Mouse (Mus musculus) liver, embryonic 14.5 days (tissue): ENCODE data around the gene Tmem117. TPM values are rescaled to one million over a fixed set of nuclear protein-coding genes. Genes with fewer than 3 reads are reported as not detected.

Experiments used
- ATAC-seq: fragments of 200-750 bp; cut with Nextera tagmentation; 2 replicates; pipeline ENCODE4 v1.8.0; 2017; ENCODE audit warnings: moderate number of reproducible peaks, mild to moderate bottlenecking, moderate library complexity; ENCODE audit not compliant: insufficient read depth
- DNase-seq, 3 experiments: peaks; one replicate each; pipeline ENCODE4 v3.0.0-alpha.2; 2012 to 2013; ENCODE audit warnings: low read depth in 3 of 3, low spot score in 3 of 3
- H3K27ac ChIP-seq: fragments of 300-500 bp; sonication (generic); 2 replicates; pipeline ENCODE4 v1.5.1; 2014; ENCODE audit warnings: moderate library complexity, mild to moderate bottlenecking, control low read depth, inconsistent platforms
- H3K27me3 ChIP-seq: fragments of 300-500 bp; sonication (generic); 2 replicates; pipeline ENCODE4 v1.6.1; 2014; ENCODE audit warnings: mild to moderate bottlenecking, low read length, moderate library complexity; ENCODE audit not compliant: control insufficient read depth, insufficient read depth
- H3K36me3 ChIP-seq: fragments of 300-500 bp; sonication (generic); replicated peaks from 2 replicates; pipeline ENCODE4 v1.6.1; 2014; ENCODE audit warnings: low read depth; ENCODE audit not compliant: control insufficient read depth, insufficient read depth
- H3K4me1 ChIP-seq, 2 experiments: fragments of 200-500 bp in 1 of 2; fragments of 300-500 bp in 1 of 2; sonication (generic) in 1 of 2; replicated peaks; 2 replicates each; pipeline ENCODE4 v1.6.1; 2012 to 2014; ENCODE audit warnings: antibody characterized with exemption in 1 of 2, inconsistent platforms in 1 of 2, low read length in 1 of 2; ENCODE audit not compliant: control insufficient read depth in 2 of 2, insufficient read depth in 2 of 2
- H3K4me2 ChIP-seq: fragments of 300-500 bp; sonication (generic); 2 replicates; pipeline ENCODE4 v1.6.1; 2014; ENCODE audit warnings: low read depth, mild to moderate bottlenecking, control low read depth, moderate library complexity
- H3K4me3 ChIP-seq, 2 experiments: fragments of 200-500 bp in 1 of 2; fragments of 300-500 bp in 1 of 2; sonication (generic) in 1 of 2; 2 replicates each; pipeline ENCODE4 v1.5.1; 2012 to 2014; ENCODE audit warnings: low read depth in 2 of 2, low read length in 2 of 2, mild to moderate bottlenecking in 2 of 2, control low read depth in 1 of 2, inconsistent platforms in 1 of 2, moderate library complexity in 1 of 2; ENCODE audit not compliant: insufficient read depth in 1 of 2
- H3K9ac ChIP-seq: fragments of 300-500 bp; sonication (generic); replicated peaks from 2 replicates; pipeline ENCODE4 v1.6.1; 2014; ENCODE audit warnings: mild to moderate bottlenecking, control low read depth, moderate library complexity
- H3K9me3 ChIP-seq: fragments of 300-500 bp; sonication (generic); 2 replicates; pipeline ENCODE4 v1.6.1; 2016; ENCODE audit warnings: low read length, mixed read lengths; ENCODE audit not compliant: control insufficient read depth
- CTCF ChIP-seq: IDR thresholded peaks from 2 replicates; pipeline ENCODE4 v1.5.1; 2016; ENCODE audit warnings: antibody characterized with exemption, low read depth, control low read depth
- EP300 ChIP-seq: IDR thresholded peaks from 2 replicates; pipeline ENCODE4 v1.6.1; 2016; ENCODE audit warnings: antibody characterized with exemption, low read depth
- WGBS: fragments of 180-500 bp; shearing (Covaris S2); extraction: QIAGEN DNeasy Blood & Tissue Kit; methylation state at CpG from one replicate; pipeline ENCODE4 v1.1.7; 2014; ENCODE audit not compliant: insufficient replicate concordance; 5-methylcytosine and 5-hydroxymethylcytosine counted together
- polyA plus RNA-seq, 2 experiments: library from polyadenylated mRNA; depleted of rRNA in 1 of 2; stranded (reverse) in 1 of 2; unstranded in 1 of 2; fragments of >200 nt; fragmentation: Nextera tagmentation in 1 of 2; extraction: Ambion mirVana in 1 of 2; gene quantifications; 2 replicates each; pipeline versions ENCODE4 v1.2.1 to v1.2.3; 2012 to 2014

Gene Tmem117
- polyA plus RNA-seq, 2 experiments = not detected

DNA sequence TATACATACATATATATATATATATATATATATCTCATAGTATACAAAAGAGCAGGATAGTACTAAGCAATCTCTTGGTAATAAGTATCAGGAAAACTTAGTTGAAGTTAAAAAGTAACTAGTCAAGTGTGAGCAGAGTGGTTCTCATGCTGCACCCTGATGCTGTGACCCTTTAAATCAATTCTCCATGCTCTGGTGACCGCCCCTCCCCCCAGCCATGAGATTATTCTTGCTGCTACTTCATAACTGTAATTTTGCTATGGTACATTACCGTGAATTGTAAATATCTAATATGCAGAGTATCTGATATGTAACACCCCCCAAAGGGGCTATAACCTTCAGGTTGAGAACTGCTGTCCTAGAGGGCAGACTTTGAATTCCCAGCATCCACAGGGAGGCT lies 10.1 kb downstream of the Tmem117 start:
- Histone ChIP-seq H3K4me2 (no peak overlapping the region), H3K27ac (no peak overlapping the region), H3K9ac (no peak overlapping the region), H3K4me3 (no peak overlapping the region), H3K9me3 (no peaks in the 10 kb centered on the region), H3K27me3 (no peaks in the 10 kb centered on the region), H3K36me3 (no peaks in the 10 kb centered on the region), H3K4me1 (no peaks in the 10 kb centered on the region)
- TF ChIP-seq CTCF = no peak
- no peak for TF ChIP-seq EP300
- ATAC-seq (no peak), DNase-seq (no peak)
- whole genome bisulfite sequencing = 54% methylated on average over 2 of the region's 2 CpGs

DNA sequence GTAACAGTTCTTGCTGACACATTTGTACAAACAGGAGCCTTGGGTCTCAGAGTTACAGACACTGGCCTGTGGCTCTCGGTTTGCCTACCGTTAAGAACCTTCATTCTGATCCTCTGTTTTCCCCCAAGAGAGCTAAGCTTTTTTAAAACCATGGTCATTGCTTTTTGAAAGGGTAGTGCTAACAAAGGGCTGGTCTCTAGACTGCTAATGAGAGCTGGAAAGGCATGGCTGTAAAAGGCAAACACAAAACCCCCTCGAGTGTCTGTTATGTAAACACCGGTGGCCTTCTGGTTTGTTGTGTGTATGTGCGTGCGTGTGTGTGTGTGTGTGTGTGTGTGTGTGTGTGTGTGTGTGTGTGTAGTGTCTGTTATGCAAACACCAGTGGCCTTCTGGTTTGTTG lies 17.0 kb downstream of the Tmem117 start:
- no peak overlapping the region for H3K4me2 ChIP-seq
- H3K27me3 ChIP-seq = no peaks in the 10 kb centered on the region
- no peaks in the 10 kb centered on the region for H3K4me1 ChIP-seq
- no peaks in the 10 kb centered on the region for H3K36me3 ChIP-seq
- H3K9me3 ChIP-seq = no peaks in the 10 kb centered on the region
- 53% methylated on average over 6 of the region's 6 CpGs for WGBS
- H3K9ac ChIP-seq = no peak overlapping the region
- no peak for ATAC-seq
- TF ChIP-seq CTCF (no peak), EP300 (no peak)
- no peak overlapping the region for H3K4me3 ChIP-seq
- H3K27ac ChIP-seq = no peak overlapping the region
- no peak for DNase-seq

DNA sequence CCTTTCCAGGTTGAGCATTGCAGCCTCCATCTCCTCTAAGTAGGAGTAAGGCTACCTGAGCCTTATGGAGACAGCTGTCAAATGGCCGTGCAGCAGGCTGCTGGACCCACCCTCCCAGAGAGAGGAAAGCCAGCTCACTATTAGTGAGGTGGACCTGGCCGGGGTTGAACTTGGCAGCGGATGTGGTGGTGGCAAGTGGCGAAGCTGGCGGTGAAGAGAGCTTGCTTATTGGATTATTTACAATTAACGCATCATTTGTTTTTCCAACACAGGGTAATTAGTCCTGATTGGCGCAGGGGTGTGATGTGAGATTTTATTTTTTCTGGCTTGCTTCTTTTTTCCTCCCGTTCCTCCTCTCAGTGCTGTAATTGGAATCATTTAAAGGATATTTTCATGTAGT lies 19.4 kb downstream of the Tmem117 start:
- Histone ChIP-seq H3K4me3 (no peak overlapping the region), H3K27me3 (no peaks in the 10 kb centered on the region), H3K4me1 (no peaks in the 10 kb centered on the region), H3K9ac (no peak overlapping the region), H3K9me3 (no peaks in the 10 kb centered on the region), H3K36me3 (no peaks in the 10 kb centered on the region), H3K4me2 (no peak overlapping the region), H3K27ac (no peak overlapping the region)
- ATAC-seq (no peak), DNase-seq (no peak)
- 59% methylated on average over 8 of the region's 8 CpGs for whole genome bisulfite sequencing
- TF ChIP-seq EP300 (no peak), CTCF (no peak)

DNA sequence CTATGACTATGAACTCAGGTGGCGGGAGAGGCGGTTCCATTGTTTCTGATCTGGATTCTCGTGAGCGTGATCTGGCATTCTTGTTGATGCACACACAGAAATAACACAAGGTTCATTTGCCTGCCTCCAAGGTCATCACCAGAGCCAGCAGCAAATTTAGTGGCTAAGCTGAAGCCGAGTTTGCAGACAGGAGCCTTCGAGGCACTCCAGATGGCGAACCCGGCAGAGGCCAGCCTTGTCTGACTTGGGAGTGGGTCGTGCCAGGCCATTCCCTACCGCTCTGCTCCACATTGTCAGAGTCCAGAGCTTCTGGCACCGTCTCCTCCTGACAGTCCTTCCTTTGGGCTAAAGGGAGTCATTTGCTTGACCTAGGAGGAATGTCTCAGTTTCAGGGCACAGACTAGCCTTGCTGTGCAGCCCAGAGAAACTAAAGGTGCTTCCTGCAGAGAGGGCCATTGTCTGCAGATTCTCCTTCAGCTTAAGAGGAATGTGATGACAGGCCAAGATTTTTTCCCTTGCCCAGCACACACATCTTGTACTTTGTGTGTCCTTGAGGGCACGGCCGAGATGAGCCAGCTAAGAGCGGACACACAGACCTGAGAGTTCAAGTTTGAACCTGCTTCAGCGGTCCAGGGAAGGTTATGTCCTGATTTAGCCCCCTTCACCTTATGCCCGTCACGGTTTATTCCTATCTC lies 20.2 kb downstream of the Tmem117 start:
- DNase-seq = no peak

DNA sequence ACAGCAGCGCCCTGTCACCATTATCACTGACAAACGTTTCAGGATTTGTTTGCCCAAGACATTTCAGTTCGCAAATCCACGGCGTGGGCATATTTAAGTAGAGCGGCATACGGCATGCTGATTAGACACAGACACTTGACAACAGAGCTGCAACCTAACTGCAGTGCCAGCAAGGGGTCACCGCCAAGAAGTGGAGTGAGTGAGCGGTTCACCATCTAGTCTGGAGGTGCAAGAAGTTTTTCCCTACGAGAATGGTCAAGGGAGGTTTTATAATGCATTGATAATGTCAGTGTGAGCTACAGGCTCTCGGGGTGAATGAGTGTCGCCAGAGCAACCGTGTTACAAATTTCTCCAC lies 20.7 kb downstream of the Tmem117 start:
- TF ChIP-seq CTCF (no peak), EP300 (no peak)
- WGBS = 60% methylated on average over 13 of the region's 13 CpGs
- no peaks in the 10 kb centered on the region for H3K36me3 ChIP-seq
- no peak overlapping the region for H3K27ac ChIP-seq
- no peak overlapping the region for H3K4me2 ChIP-seq
- ATAC-seq (no peak), DNase-seq (no peak)
- no peak overlapping the region for H3K9ac ChIP-seq
- no peak overlapping the region for H3K4me3 ChIP-seq
- H3K4me1 ChIP-seq = no peaks in the 10 kb centered on the region
- no peaks in the 10 kb centered on the region for H3K9me3 ChIP-seq
- no peaks in the 10 kb centered on the region for H3K27me3 ChIP-seq

More for the DNA sequence above, 20.2 kb downstream of the Tmem117 start:
- Histone ChIP-seq H3K36me3 (no peaks in the 10 kb centered on the region), H3K4me1 (no peaks in the 10 kb centered on the region), H3K27me3 (no peaks in the 10 kb centered on the region), H3K9me3 (no peaks in the 10 kb centered on the region), H3K4me2 (no peak overlapping the region), H3K9ac (no peak overlapping the region), H3K4me3 (no peak overlapping the region), H3K27ac (no peak overlapping the region)
- TF ChIP-seq CTCF (no peak), EP300 (no peak)
- ATAC-seq = no peak
- WGBS = 63% methylated on average over 17 of the region's 17 CpGs
